Mouse (Mus musculus): ENCODE measurements at regions not wholly inside any gene's neighbourhood (a gene's known extent, or its start where the extent isn't known, plus 50 kb on each side); places are given as distances from the start of the nearest gene placed in this dataset.
A peak's percentile ranks its signal among the peaks of the same experiment; 100 is the strongest.

GRCm38 (mm10) chr4:148723208-148723607, 80.1 kb downstream of the Gm572 start:
- no peak for DNase-seq (ENCODE audit: low spot score)

GRCm38 (mm10) chr4:148723934-148724719, 80.1 kb upstream of the Casz1 start:
- no peak for DNase-seq (ENCODE audit: low spot score)

- DNase-seq (ENCODE audit: low spot score) = no peak
Observed at GRCm38 (mm10) chr4:148728800-148729199, 75.4 kb upstream of the Casz1 start.

- DNase-seq (ENCODE audit: low spot score) = no peak
Observed at GRCm38 (mm10) chr4:148731586-148731985, 72.6 kb upstream of the Casz1 start.

GRCm38 (mm10) chr4:148734061-148734460, 70.2 kb upstream of the Casz1 start:
- DNase-seq (ENCODE audit: low spot score) = no peak

- DNase-seq (ENCODE audit: low spot score) = no peak
Observed at GRCm38 (mm10) chr4:148734547-148734946, 69.7 kb upstream of the Casz1 start.

- DNase-seq (ENCODE audit: low spot score) = no peak
Observed at GRCm38 (mm10) chr4:148738601-148739530, 65.4 kb upstream of the Casz1 start.

GRCm38 (mm10) chr4:148742549-148743413, 61.4 kb upstream of the Casz1 start:
- peak; percentile 27 for DNase-seq (ENCODE audit: low spot score)

GRCm38 (mm10) chr4:148743414-148743844, 60.8 kb upstream of the Casz1 start:
- no peak for DNase-seq (ENCODE audit: low spot score)

- no peak for DNase-seq (ENCODE audit: low spot score)
Observed at GRCm38 (mm10) chr4:148744053-148744452, 60.2 kb upstream of the Casz1 start.

GRCm38 (mm10) chr4:148746460-148747314, 57.5 kb upstream of the Casz1 start:
- DNase-seq (ENCODE audit: low spot score) = no peak

GRCm38 (mm10) chr4:148747315-148747644, 56.9 kb upstream of the Casz1 start:
- no peak for DNase-seq (ENCODE audit: low spot score)

GRCm38 (mm10) chr4:148750030-148750429, 54.2 kb upstream of the Casz1 start:
- DNase-seq (ENCODE audit: low spot score) = no peak

- no peak for DNase-seq (ENCODE audit: low spot score)
Observed at GRCm38 (mm10) chr4:148751591-148751990, 52.6 kb upstream of the Casz1 start.

GRCm38 (mm10) chr4:148752360-148753093, 51.7 kb upstream of the Casz1 start:
- no peak for DNase-seq (ENCODE audit: low spot score)

- DNase-seq (ENCODE audit: low spot score) = no peak
Observed at GRCm38 (mm10) chr4:148753143-148753798, 51.0 kb upstream of the Casz1 start.

- DNase-seq (ENCODE audit: low spot score) = no peak
Observed at GRCm38 (mm10) chr4:148753849-148754248, 50.4 kb upstream of the Casz1 start.
